Mouse (Mus musculus) embryo, embryonic 10.5 days (tissue): ENCODE results near the gene Hist1h2ap.
A peak's percentile ranks its signal among the peaks of the same experiment; 100 is the strongest.
"Not testable (repeated sequence)": the region's sequence is repeated elsewhere in the genome, so short reads cannot be mapped to it uniquely, and the experiment has no call there.

Source experiments
- DNase-seq: peaks from one replicate; pipeline ENCODE4 v3.0.0-alpha.2; 2015; ENCODE audit warnings: low spot score

Hist1h2ap gene

DNA sequence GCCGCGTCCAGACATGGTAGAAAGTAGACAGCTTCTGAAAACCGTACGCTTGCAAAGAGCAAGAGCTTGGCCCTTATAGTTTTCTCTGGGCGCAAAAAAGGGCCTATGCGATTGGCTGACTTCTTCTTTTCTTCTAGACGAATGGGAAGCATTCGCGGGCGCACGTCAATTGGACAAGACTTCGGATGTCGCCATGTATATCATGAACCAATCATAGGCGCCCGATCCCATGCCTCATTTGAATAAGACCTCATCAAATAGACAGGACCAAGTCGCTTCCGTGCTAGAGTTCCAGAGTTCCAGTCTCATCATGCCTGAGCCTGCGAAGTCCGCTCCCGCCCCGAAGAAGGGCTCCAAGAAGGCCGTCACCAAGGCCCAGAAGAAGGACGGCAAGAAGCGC lies at the start of gene Hist1h2ap, which contains the start of gene Hist1h2br:
Gene Hist1h2ap (minus strand): TSS at position 47 of the 400 bp plus-strand sequence.
Gene Hist1h2br (plus strand): TSS at position 283 of the 400 bp plus-strand sequence.
- not testable (repeated sequence) for DNase-seq

GRCm38 (mm10) chr13:21882760-21883405 lies 49.6 kb upstream of the Hist1h2ap start:
- peak; percentile 96 for DNase-seq

- peak; percentile 89 for DNase-seq
These were observed 48.8 kb upstream of the Hist1h2ap start for GRCm38 (mm10) chr13:21881878-21882669.

DNA sequence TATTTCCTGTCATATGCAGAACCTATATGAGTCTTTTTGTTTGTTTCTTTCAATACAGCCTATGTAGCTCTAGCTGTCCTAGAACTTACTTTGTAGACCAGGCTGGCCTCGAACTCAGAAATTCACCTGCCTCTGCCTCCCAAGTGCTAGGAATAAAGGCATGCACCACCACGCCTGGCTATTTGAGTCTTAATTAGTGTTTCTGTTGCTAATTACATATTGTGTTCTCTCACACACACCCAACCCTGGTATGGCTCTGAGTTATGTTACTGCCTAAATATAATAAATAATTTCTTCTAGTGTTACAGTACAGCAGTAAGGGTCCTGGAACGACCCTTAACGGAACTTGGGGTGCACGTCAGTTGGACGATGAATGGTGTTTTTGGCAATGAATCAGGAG lies 47.4 kb upstream of the Hist1h2ap start:
- no peak for DNase-seq

DNA sequence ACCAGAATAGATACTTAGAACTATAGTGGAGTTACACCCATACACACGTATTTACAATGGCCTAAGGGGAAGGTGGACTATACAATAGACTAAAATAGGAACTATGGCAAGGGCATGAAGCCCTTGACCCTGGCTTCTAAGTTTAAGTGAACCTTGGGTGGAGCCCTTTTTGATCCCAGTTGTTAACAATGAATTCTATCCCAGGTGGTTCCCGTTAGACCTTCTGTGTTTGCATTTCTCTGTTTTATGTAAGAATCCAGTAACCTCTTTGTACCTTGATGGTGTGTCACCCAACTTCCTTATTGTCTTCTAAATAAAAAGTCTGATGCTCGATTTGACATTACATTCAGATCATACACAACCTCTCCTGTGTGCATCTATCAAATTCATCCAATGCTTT lies 32.2 kb upstream of the Hist1h2ap start:
- DNase-seq: not testable (repeated sequence)

DNA sequence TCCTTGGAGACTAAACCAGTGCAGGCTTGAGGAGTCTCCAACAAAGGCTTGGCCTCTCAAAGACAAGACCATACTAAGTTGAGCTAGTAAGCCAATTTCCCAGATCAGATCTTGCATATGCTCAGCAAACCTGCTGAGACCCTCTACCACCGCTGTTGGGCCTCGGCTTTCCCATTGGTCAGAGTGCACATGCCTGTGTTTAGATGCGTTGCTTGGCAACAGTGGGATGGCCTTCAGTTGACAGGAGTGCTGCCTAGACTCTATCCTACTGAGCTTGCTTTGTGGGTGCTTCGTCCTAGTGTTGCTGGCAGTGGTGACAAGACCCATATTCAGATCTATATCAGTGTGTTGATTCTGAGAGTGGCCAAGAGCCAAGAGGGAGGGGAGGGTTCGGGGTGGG lies 28.3 kb upstream of the Hist1h2ap start:
- DNase-seq: peak; percentile 63

- peak; percentile 94 for DNase-seq
These were observed 22.4 kb upstream of the Hist1h2ap start for GRCm38 (mm10) chr13:21855698-21856162.

GRCm38 (mm10) chr13:21855146-21855545 lies 21.8 kb upstream of the Hist1h2ap start:
- DNase-seq: peak; percentile 92

DNA sequence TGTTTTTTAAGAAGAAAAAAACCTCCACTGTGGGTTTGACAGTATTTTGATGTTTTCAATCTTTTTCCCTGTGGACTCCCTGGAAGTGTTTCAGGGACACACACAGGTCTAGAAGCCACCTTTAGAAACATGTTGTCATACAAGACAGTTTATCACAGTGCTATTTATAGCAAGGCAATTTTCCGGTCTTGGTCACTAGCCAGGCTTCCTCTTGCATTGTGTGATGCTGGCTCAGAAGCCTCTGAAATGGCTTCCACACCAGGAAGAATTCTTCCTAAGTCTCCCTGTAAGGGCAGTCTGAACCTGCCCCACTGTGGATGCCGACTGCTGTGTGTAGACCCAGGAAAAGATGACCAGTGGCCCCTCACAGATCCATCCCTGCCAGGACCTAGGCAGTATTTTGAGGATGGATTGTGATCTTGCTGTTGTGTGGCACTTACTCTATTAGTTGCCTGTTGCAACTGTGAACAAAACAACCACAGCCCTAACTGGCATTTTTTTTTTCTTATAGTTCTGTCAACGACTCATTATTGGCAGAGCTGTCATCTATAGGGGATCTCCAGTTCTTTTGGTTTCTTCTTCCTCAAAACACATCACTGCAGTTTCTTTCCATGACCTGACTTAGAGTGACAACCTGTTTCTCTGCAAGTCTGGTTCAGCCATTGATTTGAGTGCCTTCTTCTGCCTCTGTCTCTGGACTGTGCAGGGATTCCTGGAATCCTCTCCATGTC lies 19.1 kb upstream of the Hist1h2ap start:
- no peak for DNase-seq

DNA sequence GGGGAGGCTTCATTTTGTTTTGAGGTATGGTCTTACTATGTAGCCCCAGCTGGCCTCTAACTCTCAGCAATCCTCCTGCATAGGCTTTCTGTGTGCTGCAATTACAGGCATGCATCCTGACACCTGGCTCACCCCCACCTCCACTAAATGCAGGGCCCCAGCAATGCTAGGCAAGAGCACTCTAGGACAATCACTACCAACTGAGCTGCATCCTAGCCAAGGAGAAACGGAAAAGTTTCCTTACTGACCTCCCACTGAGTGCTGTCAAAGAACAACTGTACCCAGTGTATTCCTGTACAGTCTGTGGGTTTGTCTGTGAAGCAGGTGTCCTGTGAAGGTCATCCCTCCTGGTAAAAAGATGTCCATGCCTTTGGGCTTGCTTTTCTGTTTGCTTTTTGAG lies 17.4 kb upstream of the Hist1h2ap start:
- DNase-seq: not testable (repeated sequence)

GRCm38 (mm10) chr13:21847883-21848282 lies 14.6 kb upstream of the Hist1h2ap start:
- peak; percentile 82 for DNase-seq

DNA sequence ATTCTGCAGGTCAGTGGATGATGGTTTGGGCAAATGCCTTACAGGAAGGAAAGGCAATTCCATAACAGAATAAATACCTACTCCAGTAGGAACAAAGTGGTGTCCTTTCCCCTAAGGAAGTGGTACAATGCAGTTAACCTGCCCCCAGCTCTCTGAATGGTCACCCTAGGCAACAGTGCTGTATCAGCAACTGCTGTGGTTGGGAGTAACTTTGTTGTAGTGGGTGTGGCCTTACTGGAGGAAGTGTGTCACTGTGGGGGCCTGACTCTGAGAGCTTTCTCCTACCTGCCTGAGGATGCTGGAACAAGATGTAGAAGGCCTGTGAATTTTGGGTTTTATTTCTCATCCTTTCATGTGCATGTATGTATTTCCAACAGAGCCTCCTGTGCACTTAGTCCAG lies 13.0 kb upstream of the Hist1h2ap start:
- not testable (repeated sequence) for DNase-seq

DNA sequence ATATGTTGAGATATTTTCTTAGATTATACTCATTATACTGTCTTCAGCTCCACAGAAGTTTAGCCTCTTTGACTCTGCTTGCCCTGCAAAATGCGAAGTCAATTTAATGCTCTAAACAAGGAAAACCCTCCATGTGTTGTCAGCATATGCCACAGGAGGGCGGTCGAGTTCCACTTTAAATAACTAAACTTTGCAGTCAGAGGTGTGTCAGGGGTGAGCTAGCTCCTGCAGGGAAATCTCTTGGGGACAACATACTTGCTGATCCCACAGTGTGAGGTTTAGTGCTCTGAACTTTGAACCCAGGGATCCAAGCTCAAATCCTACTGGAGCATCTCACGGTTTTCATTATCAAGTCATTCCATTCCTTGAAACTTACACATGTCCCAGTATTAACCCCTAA lies 7.2 kb upstream of the Hist1h2ap start:
- not testable (repeated sequence) for DNase-seq

DNA sequence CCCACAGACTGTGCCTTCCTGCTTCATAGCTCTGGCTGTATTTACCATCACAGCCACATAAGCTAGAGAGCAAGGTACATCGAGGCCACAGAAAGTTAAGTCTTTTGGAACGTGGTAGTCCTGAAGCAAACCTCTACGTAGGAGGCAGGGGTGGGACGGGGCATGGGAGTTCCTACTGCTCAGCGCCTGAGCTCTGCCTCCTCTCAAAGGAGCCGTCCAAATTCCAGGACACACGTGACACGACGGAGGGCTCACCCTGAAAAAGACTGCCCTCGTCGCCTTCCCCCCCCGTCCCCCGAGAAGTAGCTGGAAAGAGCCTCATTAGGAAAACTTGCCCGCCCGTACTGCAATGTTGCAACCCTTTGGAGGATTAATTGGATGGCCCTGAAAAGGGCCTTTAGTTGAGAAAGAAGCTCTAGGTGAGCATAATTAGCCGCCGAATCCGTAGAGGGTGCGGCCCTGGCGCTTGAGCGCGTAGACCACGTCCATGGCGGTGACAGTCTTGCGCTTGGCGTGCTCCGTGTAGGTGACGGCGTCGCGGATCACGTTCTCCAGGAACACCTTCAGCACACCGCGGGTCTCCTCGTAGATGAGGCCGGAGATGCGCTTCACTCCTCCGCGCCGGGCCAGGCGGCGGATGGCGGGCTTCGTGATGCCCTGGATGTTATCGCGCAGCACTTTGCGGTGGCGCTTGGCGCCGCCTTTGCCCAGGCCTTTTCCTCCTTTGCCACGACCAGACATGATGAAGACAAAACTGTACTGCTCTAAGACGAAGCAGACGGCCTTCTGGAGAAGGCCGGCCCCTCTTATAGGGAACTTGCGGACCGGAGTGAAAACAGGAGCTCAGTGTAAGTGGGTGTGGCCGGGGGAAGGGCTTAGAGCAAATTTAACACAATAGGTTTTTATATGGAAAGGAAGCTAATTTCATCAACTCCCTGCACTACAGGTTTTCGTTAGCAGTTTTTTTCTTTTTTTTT lies 1.6 kb downstream of the Hist1h2ap start, which contains the start of gene Hist1h4n:
Gene Hist1h4n (minus strand): TSS at position 779 of the 977 bp plus-strand sequence.
- not testable (repeated sequence) for DNase-seq

GRCm38 (mm10) chr13:21830344-21830743 lies 3.0 kb downstream of the Hist1h2ap start:
- no peak for DNase-seq

DNA sequence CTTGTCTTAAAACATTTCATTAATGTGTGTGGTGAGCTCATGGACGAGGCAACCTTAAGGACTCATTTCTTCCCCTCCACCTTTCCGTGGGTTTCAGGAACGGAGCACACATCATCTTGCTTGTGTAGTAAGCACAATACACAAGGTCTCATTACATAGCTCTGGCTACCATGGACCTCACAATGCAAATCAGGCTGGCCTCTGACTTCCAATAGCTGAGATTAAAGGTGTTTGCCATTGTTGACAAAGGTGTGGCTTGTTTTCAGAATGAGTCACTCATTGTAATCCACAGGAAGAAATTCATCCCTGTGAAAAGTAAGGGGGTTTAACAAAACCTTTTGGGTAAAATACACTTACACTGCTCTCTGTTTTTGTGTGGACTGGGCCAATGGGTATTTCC lies 4.8 kb downstream of the Hist1h2ap start:
- DNase-seq: no peak

GRCm38 (mm10) chr13:21820082-21820890 lies 13.0 kb downstream of the Hist1h2ap start:
- DNase-seq: not testable (repeated sequence)

DNA sequence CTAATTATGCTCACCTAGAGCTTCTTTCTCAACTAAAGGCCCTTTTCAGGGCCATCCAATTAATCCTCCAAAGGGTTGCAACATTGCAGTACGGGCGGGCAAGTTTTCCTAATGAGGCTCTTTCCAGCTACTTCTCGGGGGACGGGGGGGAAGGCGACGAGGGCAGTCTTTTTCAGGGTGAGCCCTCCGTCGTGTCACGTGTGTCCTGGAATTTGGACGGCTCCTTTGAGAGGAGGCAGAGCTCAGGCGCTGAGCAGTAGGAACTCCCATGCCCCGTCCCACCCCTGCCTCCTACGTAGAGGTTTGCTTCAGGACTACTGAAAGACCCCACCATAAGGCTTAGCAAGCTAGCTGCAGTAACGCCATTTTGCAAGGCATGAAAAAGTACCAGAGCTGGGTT lies 21.2 kb downstream of the Hist1h2ap start:
- DNase-seq: not testable (repeated sequence)

GRCm38 (mm10) chr13:21811539-21811938 lies 21.8 kb downstream of the Hist1h2ap start, which contains the start of gene Hist1h4m:
Gene Hist1h4m, plus strand, starts transcription at chr13:21811746.
- not testable (repeated sequence) for DNase-seq

GRCm38 (mm10) chr13:21811074-21811473 lies 22.2 kb downstream of the Hist1h2ap start:
- not testable (repeated sequence) for DNase-seq
